Mouse (Mus musculus) skeletal muscle tissue, postnatal 0 days (tissue): ENCODE results near the gene Rinl. TPM values are rescaled to one million over a fixed set of nuclear protein-coding genes. Genes with fewer than 3 reads are reported as not detected.

ENCODE experiments used
- polyA plus RNA-seq: library from polyadenylated mRNA; unstranded; fragments of >200 nt; fragmentation: Nextera tagmentation; extraction: Ambion mirVana; gene quantifications from 2 replicates; pipeline ENCODE4 v1.2.1, GENCODE M21; 2015

Rinl gene
- polyA plus RNA-seq = 2.5 and 3.7 TPM in 2 replicates

GRCm38 (mm10) chr7:28788307-28789195 lies at the start of gene Rinl:
Gene Rinl, plus strand, starts transcription at chr7:28788969.

GRCm38 (mm10) chr7:28741709-28742438 lies 46.9 kb upstream of the Rinl start, which contains the start of the genes Mrps12 and Sars2:
Gene Mrps12, minus strand, starts transcription at chr7:28741820.
Gene Sars2, plus strand, starts transcription at chr7:28741992.

GRCm38 (mm10) chr7:28756079-28756478 lies 32.7 kb upstream of the Rinl start, which contains the start of gene Ccer2:
Gene Ccer2, plus strand, starts transcription at chr7:28756174.

DNA sequence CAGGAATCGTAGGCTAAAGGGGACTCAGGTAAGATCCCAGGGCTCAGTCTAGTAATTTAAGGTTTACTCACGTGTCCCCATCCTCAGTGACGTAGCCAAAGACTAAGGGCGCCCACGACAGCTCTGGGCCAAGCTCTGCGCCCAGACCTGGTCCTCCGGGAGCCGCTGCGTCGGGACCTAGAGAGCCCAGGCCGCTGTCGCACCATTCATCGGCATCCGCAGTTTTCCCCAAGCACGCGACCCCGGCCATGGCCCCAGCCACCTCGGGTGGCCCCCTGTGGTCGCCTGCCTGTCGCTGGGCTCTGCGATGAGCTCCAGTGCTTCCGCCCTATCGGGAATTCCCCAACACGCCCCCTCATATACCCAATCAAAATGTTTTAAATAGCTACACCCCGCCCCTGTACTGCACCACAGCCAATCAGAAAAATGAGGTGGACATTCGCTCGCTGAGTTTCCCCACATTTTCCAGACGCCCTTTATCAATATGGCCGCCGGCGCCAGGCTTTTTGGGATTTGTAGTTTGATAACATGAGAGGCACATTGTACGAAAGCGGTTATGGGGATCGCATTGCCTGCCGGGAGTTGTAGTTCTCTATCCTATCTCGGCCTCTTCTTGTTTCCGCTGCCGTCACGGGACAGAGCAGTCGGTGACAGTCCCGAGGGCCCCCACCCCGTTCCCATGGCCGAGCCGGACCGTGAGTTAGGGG lies 22.4 kb upstream of the Rinl start, which contains the start of gene Sirt2:
Gene Sirt2 (plus strand): TSS at position 563 of the 707 bp plus-strand sequence.

DNA sequence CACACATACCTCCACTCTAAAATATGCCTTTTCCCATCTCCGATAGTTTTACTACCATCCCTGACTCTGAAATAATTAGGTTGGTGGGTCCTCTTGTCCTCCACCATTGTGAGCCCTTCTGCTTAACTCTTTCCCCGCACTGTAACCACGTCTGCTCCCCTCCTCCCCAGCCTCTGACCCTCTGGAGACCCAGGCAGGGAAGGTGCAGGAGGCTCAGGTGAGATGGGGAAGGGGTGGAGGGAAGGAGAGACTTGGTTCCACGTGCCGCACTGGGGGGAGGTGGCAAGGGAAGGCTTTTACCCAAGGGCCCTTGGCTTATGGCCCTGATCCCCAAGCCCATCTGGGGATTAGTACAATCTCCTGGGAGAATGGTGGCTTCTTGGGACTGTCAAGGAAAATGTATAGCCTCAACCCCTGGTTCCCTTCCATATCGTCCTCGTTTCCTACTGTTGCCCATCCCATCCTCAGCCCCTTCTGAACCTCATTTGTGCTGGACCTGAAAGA lies 21.3 kb upstream of the Rinl start, which contains the start of gene Nfkbib:
Gene Nfkbib (minus strand): TSS at position 51 of the 504 bp plus-strand sequence.

DNA sequence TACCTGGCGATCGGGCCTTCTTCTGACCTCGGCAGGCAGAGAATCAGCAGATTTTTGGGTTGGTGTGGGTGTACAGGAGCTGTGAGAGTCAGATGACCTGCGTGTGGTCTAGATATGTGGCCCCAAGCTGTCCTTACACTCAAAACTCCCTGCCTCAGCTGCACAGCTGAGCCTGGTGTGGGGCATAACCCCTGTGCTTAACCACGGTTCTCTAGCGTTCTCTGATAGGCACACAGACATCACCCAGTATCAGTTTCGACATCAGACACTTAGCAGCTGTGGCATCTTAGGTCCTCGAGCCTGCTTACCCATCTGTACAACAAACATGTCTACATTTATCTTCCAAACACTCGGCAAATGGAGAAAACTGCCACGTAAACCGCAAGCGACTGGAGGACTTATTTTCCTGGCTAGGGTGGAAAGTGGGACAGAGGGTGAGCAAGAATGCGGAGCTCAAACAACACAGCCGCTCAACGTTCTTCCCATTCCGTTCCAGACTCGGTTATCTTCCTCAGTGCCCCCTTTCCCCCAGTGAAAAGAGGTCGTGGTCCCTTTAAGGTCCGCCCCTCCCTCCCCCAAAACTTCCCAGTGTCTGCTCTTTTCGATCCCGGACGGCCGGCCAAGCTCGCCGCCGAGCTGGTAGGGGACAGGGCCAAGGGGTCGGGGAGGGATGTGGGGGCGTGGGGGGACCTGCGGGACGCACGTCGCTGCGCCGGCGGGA lies 19.6 kb downstream of the Rinl start, which contains the start of gene Hnrnpl:
Gene Hnrnpl (plus strand): TSS at position 321 of the 721 bp plus-strand sequence.

GRCm38 (mm10) chr7:28824941-28825685 lies 36.3 kb downstream of the Rinl start, which contains the start of gene Ech1:
Gene Ech1, plus strand, starts transcription at chr7:28825217.

DNA sequence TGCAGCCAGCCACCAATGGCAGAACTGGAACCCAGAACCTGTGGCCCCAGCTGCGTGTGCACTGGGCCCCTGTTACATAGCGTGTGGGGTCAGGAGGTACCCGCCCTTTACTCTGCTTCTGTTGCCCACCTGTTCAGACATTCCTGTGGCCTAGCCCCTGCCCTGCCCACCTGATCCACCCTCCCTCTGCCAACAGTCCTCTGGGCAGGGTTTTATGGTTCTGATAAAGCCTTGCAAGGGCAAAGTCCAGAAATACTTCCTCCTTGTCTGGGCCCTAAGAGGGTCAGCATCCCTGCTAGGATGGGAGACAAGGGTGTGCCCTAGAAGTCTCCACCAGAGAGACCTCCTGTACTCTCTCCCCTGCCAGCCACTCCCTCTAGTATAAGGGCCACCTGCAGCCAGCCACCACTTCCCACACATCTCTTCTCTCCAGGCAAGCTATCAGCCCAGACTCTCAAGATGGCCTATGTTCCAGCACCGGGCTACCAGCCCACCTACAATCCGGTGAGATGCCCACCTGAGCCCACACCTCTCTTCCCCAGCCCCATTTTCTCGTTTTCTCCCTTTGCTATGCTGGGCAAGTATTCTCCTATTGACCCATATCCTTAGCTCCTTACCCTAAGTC lies 45.1 kb downstream of the Rinl start, which contains the start of gene Lgals4:
Gene Lgals4 (plus strand): TSS at position 132 of the 625 bp plus-strand sequence.

Other genes with a start within 250 kb of the Rinl start
- not detected in 2 replicates for gene Sycn, start 248.1 kb upstream of the Rinl start, polyA plus RNA-seq
- gene Nccrp1, start 241.7 kb upstream of the Rinl start, polyA plus RNA-seq = 1.8 TPM in 1 of 2 replicates, not detected in the other
- gene Samd4b, start 190.8 kb upstream of the Rinl start, polyA plus RNA-seq = 11.0 and 11.5 TPM in 2 replicates
- gene Pak4, start 190.8 kb upstream of the Rinl start, polyA plus RNA-seq = 5.7 and 6.5 TPM in 2 replicates
- gene Acp7, start 157.6 kb upstream of the Rinl start, polyA plus RNA-seq = 0.77 TPM in 1 of 2 replicates, not detected in the other
- gene Fbxo27, start 96.1 kb upstream of the Rinl start, polyA plus RNA-seq = 1.9 and 2.6 TPM in 2 replicates
- gene Fbxo17, start 72.2 kb upstream of the Rinl start, polyA plus RNA-seq = 31.7 and 38.9 TPM in 2 replicates
- 81.3 and 93.6 TPM in 2 replicates for gene Mrps12, start 47.1 kb upstream of the Rinl start, polyA plus RNA-seq
- 17.2 and 19.4 TPM in 2 replicates for gene Sars2, start 47.0 kb upstream of the Rinl start, polyA plus RNA-seq
- not detected in 2 replicates for gene Ccer2, start 32.8 kb upstream of the Rinl start, polyA plus RNA-seq
- 62.9 and 66.0 TPM in 2 replicates for gene Sirt2, start 22.2 kb upstream of the Rinl start, polyA plus RNA-seq
- 30.2 and 30.6 TPM in 2 replicates for gene Nfkbib, start 21.5 kb upstream of the Rinl start, polyA plus RNA-seq
- gene Hnrnpl, start 19.6 kb downstream of the Rinl start, polyA plus RNA-seq = 135 and 152 TPM in 2 replicates
- 346 and 375 TPM in 2 replicates for gene Ech1, start 36.2 kb downstream of the Rinl start, polyA plus RNA-seq
- 11.0 and 14.1 TPM in 2 replicates for gene Lgals4, start 44.9 kb downstream of the Rinl start, polyA plus RNA-seq
- 0.90 and 22.5 TPM in 2 replicates for gene Lgals7, start 74.9 kb downstream of the Rinl start, polyA plus RNA-seq
- gene Capn12, start 92.5 kb downstream of the Rinl start, polyA plus RNA-seq = 0.22 and 0.27 TPM in 2 replicates
- gene Actn4, start 173.4 kb downstream of the Rinl start, polyA plus RNA-seq = 91.4 and 114 TPM in 2 replicates
- 221 and 242 TPM in 2 replicates for gene Eif3k, start 192.9 kb downstream of the Rinl start, polyA plus RNA-seq
- 1.1 and 1.5 TPM in 2 replicates for gene Map4k1, start 193.1 kb downstream of the Rinl start, polyA plus RNA-seq